Mouse (Mus musculus) thymus, postnatal 0 days (tissue): ENCODE results near the gene Ptch1. TPM values are rescaled to one million over a fixed set of nuclear protein-coding genes. Genes with fewer than 3 reads are reported as not detected.

Experiments
- DNase-seq: peaks from one replicate; pipeline ENCODE4 v3.0.0-alpha.2; 2015; ENCODE audit warnings: low spot score
- polyA plus RNA-seq: library from polyadenylated mRNA; unstranded; fragments of >200 nt; fragmentation: Nextera tagmentation; extraction: Ambion mirVana; gene quantifications from 2 replicates; pipeline ENCODE4 v1.2.1, GENCODE M21; 2015

Gene Ptch1
- polyA plus RNA-seq, 1 experiment from 2014 or later, result 6.4 TPM

- DNase-seq, result no peak
These were observed 32.8 kb downstream of the Ptch1 start for GRCm38 (mm10) chr13:63540584-63540983.

- no peak for DNase-seq
These were observed 38.4 kb downstream of the Ptch1 start for GRCm38 (mm10) chr13:63534981-63535380.

DNA sequence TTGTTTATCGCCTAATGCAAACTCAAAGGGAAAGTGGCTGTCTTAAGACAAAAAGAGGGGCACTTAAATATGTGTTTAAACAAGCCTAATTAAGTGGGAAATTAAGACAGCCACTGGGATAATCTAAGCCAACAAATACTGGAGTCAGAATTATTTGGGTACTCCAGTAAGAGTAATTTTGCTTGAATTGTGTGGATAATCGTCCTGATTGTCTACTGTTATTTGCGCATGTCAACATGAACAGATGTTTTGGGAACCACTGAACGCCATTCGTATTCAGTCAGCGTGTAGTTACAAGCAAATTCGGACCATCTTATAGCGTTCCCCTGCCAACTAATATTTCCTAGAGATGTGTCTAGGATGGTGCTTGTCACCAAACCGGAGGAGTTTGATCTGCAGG is 42.5 kb downstream of the Ptch1 start:
- no peak for DNase-seq

DNA sequence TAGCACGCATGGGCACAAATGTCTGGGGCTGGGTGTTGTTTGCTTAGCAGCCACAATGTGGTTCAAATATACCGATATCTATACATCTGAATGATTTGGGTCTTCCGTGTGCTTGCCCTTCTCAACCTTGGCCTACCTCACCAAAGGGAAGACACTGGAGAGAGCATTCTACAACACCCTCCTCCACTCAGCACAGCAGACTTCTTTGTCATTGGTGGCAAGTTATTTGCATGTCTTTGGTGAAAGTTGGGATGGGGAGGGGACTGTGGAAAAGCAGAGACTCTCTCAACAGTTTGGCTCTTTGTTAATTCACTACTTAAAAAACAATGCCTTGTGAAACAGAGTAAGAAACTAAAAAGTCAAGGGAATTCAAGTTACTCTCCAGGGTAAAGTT is 43.0 kb downstream of the Ptch1 start:
- DNase-seq, result peak; percentile 29

- DNase-seq, result no peak
These were observed 43.6 kb downstream of the Ptch1 start for GRCm38 (mm10) chr13:63529602-63530370.

DNA sequence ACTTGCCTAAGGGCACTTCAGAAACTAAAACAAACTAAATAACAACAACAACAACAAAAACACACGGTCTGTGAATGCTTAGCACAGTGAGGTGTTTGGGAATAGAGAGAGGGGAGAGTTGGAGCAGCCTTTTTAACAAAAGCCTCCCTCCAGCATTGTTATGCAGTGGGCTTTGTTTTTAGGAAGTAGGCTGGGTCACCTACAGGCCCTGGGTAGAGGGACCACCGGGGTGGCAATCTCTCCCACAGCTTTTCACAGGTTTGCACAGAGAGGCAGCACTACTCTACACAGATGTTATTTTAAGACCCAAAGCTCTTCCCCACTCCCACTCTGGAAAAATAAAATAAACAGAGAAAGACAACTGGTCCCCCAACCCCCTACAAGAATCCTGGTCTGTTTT is 44.5 kb downstream of the Ptch1 start:
- no peak for DNase-seq

DNA sequence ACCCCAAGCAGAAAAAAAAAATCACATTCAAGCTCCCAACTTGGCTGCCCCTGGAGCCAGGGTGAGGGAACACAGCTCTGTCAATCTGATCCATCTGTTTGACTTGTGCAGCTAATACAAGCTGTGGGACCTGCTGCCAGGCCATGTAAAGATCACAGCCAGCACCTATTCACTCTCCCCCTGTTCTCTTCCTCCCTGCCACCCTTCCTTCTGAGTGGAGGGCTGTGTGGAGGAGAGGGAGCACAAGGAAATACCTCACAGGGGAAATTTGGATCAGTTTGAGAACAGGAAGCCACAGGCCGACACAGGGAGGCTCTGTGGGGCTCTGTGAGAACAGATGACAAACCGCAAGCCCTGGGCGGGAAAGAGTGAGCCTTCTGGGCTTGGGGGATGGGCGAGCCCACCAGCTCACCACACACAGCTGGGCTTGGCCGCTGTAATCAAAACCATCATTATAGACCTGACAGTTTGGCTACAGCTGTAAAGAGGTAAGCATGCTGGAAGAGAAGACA is 45.2 kb downstream of the Ptch1 start:
- DNase-seq, result peak; percentile 95

DNA sequence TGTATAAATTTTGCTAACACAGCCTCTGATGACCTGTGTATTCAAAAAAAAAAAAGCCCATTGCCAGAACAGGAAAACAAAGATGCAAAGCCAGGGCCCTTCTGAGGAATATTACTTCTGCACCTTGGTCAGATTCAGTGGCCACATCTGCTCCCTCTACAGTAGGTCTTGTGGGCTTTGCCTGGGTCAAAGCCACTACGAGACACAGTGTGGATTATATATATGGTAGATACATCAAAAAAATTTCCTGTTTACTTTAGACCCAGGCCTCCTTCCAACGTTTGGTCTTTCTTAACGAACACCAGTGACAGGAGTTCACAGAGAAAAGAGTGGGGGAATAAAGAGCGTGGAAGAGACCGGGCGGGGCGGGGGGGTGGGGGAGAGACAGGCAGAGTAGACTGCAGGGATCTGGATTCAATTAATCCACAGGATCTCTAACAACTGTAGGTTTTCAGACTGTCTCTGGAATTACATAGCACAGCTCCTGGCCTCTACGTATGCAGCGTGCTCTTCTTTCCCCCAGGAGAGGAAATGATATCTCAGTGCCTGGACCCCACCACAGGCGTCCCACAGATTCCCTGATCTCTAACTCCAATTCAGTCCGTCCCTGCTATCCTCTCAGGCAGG is 47.7 kb downstream of the Ptch1 start:
- DNase-seq, result no peak

DNA sequence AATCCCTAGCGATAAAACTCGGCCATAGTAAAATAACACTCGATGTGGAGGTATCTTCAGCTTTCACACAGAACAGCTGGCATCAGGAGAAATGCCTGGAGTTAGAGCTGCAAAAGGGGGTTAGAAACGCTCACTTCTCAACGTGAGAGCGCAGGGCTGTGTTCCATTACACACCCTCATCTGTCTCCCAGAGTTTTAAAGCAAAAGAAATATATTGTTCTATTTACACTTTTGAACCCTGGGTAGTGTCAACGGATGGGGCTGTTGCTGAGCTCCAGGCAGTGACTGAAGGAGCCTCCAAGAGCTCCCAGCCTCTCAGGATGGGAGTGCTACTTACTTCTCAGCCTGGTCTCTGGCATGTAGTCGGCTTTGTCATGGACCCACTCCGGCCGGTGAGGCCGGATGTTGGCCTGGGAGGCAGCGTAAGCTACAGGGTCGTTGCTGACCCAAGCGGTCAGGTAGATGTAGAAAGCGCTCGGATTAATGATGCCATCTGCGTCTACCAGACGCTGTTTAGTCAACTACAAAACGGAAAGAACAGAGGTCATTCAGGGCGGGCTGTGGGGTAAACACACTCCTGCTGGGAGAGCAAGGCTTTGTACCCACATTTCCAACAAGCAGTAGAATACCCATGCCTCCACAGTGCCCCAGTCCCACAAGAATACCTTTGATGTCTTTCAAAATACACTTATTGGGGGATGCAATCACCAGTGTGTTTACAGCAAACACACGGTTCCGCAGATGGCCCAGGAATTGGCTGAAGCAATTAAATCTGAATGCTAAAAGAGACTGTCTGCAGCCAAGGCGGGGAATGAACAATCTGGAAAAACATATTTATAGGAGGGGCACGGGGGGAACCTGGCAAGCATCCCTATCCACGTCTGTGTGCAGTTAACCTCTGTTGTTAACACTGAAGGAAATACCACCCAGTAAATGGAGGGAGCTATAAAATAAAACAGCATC is 48.5 kb downstream of the Ptch1 start:
- DNase-seq, result no peak

- DNase-seq, result no peak
These were observed 49.3 kb downstream of the Ptch1 start for GRCm38 (mm10) chr13:63524061-63524460.

DNA sequence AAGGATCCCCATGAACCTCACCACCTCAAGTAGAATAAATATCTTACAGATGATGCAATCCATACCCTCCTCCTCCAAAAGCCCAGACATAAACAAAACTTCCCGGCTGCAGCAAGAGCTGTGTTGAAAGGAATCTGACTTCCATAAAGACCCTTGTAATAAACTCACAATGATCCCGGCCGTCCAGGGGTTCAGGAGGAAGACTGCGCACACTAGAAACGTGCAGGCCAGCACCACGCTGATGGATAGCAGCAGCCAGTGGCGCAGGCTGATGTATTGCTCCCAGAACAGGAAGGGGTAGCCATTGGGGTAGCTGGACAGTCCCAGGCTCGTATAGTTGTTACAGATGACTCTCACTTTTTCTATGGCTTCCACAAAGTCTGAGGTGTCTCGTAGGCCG is 50.6 kb downstream of the Ptch1 start:
- DNase-seq, result no peak

DNA sequence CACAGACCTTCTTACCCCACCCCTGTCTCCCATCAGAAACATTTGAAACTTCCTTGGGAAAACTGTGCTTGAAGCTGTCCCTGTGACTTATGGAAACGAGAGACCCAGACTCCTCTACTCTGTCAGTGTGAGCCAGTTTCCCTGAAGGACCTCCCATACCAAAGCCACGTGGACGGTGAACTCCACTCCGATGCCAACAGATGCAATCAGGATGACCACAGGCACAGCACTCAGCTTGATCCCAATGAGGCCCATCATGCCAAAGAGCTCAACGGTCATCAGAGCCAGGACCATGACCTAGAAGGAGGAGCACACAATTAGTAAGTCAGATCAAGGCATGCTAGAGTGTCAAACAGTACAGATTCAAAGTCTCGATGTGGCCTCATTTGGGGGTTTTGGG is 53.3 kb downstream of the Ptch1 start:
- no peak for DNase-seq

- no peak for DNase-seq
These were observed 56.9 kb downstream of the Ptch1 start for GRCm38 (mm10) chr13:63516535-63516934.

- no peak for DNase-seq
These were observed 57.9 kb downstream of the Ptch1 start for GRCm38 (mm10) chr13:63515542-63515941.

DNA sequence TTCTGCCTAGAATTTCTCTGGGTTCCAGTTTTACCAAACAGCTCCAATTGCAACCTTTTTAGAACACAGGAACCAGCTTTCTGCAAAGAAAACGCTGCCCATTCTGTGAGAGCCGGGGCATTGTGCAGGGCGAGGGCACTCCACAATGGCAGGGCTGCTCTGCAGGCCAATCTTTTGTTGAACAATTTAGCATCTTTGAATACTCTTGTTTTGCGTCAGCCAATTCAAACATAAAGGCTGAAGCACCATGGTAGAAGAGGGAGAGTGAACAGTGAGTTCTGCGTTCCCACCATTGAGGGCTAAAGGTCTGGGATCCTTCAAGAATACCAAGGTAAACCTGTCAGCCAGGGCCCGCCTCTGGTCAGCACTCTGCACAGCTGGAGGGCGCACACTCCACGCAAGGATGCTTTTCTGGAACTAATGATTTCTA is 58.5 kb downstream of the Ptch1 start:
- DNase-seq, result no peak

- no peak for DNase-seq
These were observed 59.9 kb downstream of the Ptch1 start for GRCm38 (mm10) chr13:63513374-63514098.

- no peak for DNase-seq
These were observed 61.0 kb downstream of the Ptch1 start for GRCm38 (mm10) chr13:63512411-63512810.

DNA sequence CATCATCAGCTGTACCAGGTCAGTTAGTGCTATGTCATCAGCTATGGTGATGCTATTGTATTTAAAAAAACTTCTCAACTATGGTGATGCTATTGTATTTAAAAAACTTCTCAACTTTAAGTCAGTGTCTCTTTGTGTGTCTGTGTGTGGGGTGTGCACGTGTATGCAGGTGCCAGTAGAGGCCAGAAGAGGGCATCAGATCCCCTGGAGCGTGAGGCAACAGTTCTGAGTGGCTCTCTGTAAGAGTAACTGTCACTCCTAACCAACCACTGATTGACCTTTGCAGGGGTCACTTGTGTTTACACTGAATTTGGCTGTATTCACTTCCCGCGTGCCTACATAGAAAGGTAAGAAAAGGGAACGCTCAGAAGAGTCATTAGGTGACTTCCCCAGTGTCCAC is 65.6 kb downstream of the Ptch1 start:
- no peak for DNase-seq

DNA sequence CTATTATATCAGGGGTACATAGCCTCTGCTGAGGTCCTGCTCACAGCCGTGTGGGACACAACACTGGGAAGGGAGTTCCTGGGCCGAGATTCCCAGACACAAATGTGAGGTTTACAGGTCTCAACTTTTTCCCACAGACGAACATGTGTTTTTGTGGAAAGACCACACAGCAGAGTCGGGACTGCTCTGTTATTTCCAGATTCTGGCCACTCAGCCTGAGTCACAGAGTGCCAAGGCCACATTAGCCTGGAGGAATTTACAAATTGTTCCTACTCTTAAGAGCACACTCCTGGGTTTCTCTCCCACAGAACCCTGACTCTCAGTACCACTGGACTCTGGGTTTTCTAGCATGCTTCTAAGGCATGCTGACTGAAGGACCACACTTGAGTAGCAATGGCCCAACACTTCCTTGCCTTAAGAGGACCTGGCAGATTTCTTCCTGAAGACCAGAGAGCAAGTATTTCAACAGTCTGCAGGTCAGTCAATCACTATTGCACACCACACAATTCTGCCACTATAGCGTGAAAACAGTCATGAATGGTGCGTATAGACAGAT is 66.3 kb downstream of the Ptch1 start:
- no peak for DNase-seq

DNA sequence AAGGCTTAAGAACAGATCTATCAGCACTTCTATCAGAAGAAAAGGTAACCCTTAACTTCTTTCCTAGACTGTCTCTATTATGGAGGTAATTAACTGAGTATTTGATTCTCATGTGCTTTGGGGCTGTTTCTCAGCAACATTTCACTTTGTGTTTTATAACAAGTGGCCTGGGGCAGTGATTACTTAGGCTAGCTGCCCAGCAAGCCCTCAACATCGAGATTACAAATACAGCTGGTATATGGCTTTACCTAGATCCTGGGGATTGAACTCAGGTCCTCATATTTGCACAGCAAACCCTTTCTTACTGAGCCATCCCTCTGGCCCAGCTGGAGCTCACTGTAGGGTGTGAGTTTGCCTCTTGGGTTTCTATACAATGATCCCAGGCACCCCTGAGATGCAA is 67.0 kb downstream of the Ptch1 start:
- DNase-seq, result no peak

DNA sequence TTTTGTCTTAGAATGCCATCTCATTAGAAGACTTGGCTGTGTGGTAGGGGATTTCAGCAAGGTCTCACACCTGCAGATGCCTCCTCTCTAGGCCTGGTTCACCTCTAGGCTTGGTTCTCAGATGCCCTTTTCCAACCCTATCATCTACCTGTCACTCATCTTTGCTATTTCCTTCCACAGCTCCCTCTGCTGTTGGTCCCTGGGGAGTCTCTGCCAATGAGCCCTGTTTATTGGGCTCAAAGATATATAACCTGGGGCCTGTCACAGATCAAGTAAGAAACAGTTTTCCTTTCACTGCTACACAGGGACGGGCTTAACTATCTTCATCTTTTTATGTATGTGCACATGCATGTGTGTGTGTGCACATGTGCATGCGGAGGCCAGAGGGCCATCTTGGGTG is 71.0 kb downstream of the Ptch1 start:
- peak; percentile 25 for DNase-seq
